Mouse (Mus musculus): ENCODE results near the gene Slc24a1. TPM values are rescaled to one million over a fixed set of nuclear protein-coding genes. Genes with fewer than 3 reads are reported as not detected.
"Not testable (repeated sequence)": the region's sequence is repeated elsewhere in the genome, so short reads cannot be mapped to it uniquely, and the experiment has no call there.

The Slc24a1 gene
- under 1 TPM; 0.12 to 0.16 TPM for total RNA-seq (2021)

- no peak for DNase-seq (ENCODE audit: extremely low spot score in 1 of 2, low spot score in 1 of 2)
Observed at GRCm38 (mm10) chr9:64951161-64951657, at the start of gene Slc24a1. Slc24a1 (minus strand) TSS chr9:64951607.

GRCm38 (mm10) chr9:64995464-64995863, 44.1 kb upstream of the Slc24a1 start:
- DNase-seq (ENCODE audit: extremely low spot score in 1 of 2, low spot score in 1 of 2) = not testable (repeated sequence)

- no peak for DNase-seq (ENCODE audit: extremely low spot score in 1 of 2, low spot score in 1 of 2)
Observed at GRCm38 (mm10) chr9:64990291-64990690, 38.9 kb upstream of the Slc24a1 start.

- no peak for DNase-seq (ENCODE audit: extremely low spot score in 1 of 2, low spot score in 1 of 2)
Observed at GRCm38 (mm10) chr9:64988443-64988842, 37.0 kb upstream of the Slc24a1 start.

GRCm38 (mm10) chr9:64987651-64988050, 36.2 kb upstream of the Slc24a1 start:
- DNase-seq (ENCODE audit: extremely low spot score in 1 of 2, low spot score in 1 of 2) = no peak

GRCm38 (mm10) chr9:64985807-64986206, 34.4 kb upstream of the Slc24a1 start:
- DNase-seq (ENCODE audit: extremely low spot score in 1 of 2, low spot score in 1 of 2) = no peak

GRCm38 (mm10) chr9:64985037-64985794, 33.8 kb upstream of the Slc24a1 start:
- DNase-seq (ENCODE audit: extremely low spot score in 1 of 2, low spot score in 1 of 2) = no peak

- DNase-seq (ENCODE audit: extremely low spot score in 1 of 2, low spot score in 1 of 2) = no peak
Observed at GRCm38 (mm10) chr9:64981904-64982303, 30.5 kb upstream of the Slc24a1 start.

- DNase-seq (ENCODE audit: extremely low spot score in 1 of 2, low spot score in 1 of 2) = no peak
Observed at GRCm38 (mm10) chr9:64980548-64980947, 29.1 kb upstream of the Slc24a1 start.

GRCm38 (mm10) chr9:64960978-64961320, 9.5 kb upstream of the Slc24a1 start:
- DNase-seq (ENCODE audit: extremely low spot score in 1 of 2, low spot score in 1 of 2) = no peak

- DNase-seq (ENCODE audit: extremely low spot score in 1 of 2, low spot score in 1 of 2) = peak; percentile 97 to 98
Observed at GRCm38 (mm10) chr9:64960117-64960977, 8.9 kb upstream of the Slc24a1 start, which contains the start of gene Ints14. Ints14 (plus strand) TSS chr9:64960905.

- DNase-seq (ENCODE audit: extremely low spot score in 1 of 2, low spot score in 1 of 2) = no peak
Observed at GRCm38 (mm10) chr9:64957276-64957675, 5.9 kb upstream of the Slc24a1 start.

- DNase-seq (ENCODE audit: extremely low spot score in 1 of 2, low spot score in 1 of 2) = peak in 1 of 2 experiments; percentile 21
Observed at GRCm38 (mm10) chr9:64956337-64956736, 4.9 kb upstream of the Slc24a1 start.

- DNase-seq (ENCODE audit: extremely low spot score in 1 of 2, low spot score in 1 of 2) = no peak
Observed at GRCm38 (mm10) chr9:64953190-64953589, 1.8 kb upstream of the Slc24a1 start.

GRCm38 (mm10) chr9:64952055-64952454, 648 bp upstream of the Slc24a1 start:
- no peak for DNase-seq (ENCODE audit: extremely low spot score in 1 of 2, low spot score in 1 of 2)

GRCm38 (mm10) chr9:64947483-64948095, 3.8 kb downstream of the Slc24a1 start:
- no peak for DNase-seq (ENCODE audit: extremely low spot score in 1 of 2, low spot score in 1 of 2)

- no peak for DNase-seq (ENCODE audit: extremely low spot score in 1 of 2, low spot score in 1 of 2)
Observed at GRCm38 (mm10) chr9:64943997-64944396, 7.4 kb downstream of the Slc24a1 start.

GRCm38 (mm10) chr9:64941650-64942049, 9.8 kb downstream of the Slc24a1 start:
- DNase-seq (ENCODE audit: extremely low spot score in 1 of 2, low spot score in 1 of 2) = no peak

GRCm38 (mm10) chr9:64940731-64941346, 10.6 kb downstream of the Slc24a1 start:
- no peak for DNase-seq (ENCODE audit: extremely low spot score in 1 of 2, low spot score in 1 of 2)

- DNase-seq (ENCODE audit: extremely low spot score in 1 of 2, low spot score in 1 of 2) = no peak
Observed at GRCm38 (mm10) chr9:64939790-64940189, 11.6 kb downstream of the Slc24a1 start.

Measured in layer of hippocampus, postnatal 25 days (tissue).